Mouse (Mus musculus) CD4-positive, CD25-positive, alpha-beta regulatory T cell, adult 2 months (primary cell): ENCODE results near the gene Gm11042.

Experiments used
- DNase-seq: peaks from one replicate; pipeline ENCODE4 v3.0.0-alpha.2; 2012; ENCODE audit warnings: low read depth, low spot score

Gene Gm11042

DNA sequence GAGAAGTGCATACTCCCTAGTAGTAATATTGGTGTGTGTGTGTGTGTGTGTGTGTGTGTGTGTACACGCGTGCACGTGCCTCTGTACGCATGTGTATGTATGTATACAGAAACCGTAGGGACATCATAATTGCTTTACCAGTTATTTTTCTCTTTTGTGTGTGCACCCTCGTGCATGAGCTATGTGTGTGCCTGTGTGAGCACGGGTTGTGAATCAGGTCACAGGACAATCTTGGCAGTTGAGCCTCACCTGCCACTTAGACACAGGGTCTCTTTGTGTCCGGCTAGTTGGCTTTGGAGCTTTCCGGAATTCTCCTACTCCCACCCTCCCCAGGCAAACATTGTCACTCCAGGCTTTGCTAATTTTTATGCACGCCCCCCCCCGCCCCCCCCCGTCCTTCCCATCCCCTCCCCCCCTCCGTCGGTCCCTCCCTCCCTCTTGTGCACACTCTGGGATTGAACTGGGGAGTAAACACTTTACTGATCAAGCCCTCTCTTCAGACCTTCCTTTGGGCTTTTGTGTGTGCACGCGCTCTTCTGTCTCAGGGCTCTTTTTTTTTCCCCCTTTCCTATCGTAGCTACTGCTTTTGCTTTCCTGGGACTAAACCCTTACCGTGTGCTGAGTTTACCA is at the start of gene Gm11042:
Gm11042 (minus strand) TSS at position 51 of the 630 bp plus-strand sequence.
- no peak for DNase-seq

DNA sequence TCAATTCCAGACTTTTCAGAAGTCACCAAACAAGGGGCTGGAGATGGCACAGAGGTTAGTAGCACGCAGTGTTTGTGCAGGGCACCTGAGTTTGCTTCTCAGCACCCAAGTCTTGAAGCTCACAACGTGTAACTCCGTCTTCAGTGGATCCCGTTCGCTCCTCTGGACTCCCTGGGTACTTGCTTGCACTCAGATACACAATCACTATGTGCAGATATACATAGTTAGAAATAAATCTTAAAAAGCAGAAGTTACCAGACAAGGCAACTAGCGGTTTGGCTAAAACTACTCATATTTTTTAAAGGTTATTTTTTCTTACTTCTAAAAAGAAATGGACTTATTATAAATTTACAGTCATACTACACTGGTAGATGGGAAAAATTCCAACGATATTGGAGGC is 48.3 kb upstream of the Gm11042 start:
- DNase-seq: no peak

DNA sequence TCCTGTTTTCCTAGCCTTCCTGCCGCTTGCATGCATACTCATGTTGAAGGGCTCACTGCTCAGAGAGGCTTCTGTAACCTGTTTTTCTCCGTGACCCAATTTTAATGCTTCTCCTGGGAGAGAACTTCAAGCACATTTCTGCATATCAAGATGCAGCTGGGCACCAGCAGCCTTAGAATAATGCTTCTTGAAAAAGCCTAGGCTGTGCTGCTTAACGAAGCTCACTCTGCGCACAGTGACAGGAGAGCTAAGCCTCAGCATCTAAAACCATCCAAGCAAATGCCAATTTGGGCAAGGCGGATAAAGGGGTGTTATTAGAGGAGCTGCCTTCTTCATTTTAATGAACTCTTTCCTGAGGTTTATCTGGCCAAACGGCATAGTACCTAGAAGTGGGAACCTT is 46.9 kb upstream of the Gm11042 start:
- no peak for DNase-seq

DNA sequence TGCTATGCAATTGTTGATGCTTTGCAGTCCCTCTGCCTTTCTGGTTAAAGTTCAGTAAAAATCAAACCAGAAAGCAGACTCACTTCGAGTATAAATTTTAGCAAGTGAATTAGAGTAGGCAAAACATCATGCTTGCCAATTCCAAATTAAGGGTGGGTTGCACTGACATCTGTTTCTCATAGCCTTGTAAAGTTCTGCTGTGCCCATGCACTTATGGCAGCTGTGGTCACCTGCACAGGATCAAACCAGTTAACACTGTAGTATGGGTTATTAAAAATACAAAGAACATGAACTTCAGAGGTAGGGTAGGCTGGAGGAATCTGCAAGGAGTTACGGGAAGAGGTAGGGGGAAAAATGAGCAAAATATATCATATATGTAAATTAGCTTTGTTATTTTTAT is 46.3 kb upstream of the Gm11042 start:
- no peak for DNase-seq

DNA sequence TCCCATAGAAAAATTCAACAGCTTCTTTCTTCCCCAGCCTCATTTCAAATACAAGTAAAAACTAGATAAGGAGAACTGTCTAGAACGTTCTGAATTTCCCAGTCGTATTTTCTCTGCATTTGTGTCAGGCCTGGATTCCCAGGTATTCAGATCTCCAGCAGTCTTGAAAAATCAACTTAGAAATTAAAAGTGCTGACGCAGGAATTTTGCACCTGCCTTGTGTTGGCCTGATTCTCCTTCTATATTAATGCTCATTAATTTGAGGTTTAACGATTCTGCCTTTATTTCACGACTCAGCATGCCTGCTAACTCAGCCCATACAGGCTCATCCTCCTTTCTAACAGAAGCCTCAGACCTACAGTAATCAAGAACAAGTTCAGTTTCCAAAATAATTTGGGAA is 43.6 kb upstream of the Gm11042 start:
- DNase-seq: no peak

DNA sequence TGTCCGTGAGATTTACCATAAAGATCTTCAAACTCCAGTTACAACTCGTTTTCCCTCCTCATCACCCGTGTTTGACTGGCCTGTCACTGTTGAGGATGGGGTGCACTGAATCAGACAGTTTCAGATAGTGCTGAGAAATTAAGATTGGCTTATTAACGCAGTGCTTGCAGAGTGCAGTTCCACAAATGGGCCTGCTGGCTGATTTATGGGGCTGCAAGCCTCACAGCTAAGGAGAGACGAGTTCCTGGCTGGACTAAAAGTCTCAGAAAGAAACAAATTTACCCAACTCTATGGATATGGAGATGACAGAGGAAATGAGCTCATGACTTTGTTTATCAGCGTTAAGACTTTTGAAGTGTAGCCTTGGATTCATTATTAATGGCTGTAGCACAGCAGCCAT is 41.6 kb upstream of the Gm11042 start:
- no peak for DNase-seq

DNA sequence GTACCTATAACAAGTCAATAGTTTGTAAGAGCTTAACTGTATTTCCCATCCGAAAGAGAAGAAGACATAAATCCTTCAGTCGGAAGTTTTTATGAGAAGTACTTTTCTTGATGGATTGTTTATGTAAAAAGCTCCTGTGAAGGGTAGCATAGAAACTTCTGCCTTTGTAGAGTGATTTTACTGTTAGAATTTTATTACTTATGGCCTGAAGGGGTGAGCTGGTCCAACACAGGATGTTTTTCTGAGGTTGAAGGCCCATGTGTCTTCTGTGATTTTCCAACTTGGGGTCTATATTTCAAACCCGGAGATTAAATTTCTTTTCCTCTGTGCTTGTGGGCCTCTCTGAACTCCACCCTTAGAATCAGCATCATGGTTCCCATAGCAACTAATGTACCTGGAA is 26.5 kb upstream of the Gm11042 start:
- no peak for DNase-seq

DNA sequence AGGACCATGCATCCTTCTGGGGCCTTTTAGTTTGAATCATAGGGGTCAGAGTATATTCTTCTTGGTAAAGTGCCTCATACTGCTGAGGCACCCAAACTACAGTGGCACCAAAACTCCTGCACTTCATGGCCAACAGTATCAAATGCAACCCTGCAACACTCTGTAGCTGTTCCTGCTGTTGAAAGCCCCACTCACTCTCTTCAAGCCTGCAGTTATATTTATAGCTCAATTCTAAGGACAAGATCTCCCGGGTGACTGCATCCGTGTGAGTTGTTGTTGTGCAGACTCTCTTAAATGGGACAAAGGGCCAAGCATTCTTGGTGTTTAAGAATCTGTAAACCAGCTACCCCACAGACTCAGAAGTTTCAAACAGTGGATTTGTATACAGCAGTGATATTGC is 23.9 kb upstream of the Gm11042 start:
- DNase-seq: no peak

DNA sequence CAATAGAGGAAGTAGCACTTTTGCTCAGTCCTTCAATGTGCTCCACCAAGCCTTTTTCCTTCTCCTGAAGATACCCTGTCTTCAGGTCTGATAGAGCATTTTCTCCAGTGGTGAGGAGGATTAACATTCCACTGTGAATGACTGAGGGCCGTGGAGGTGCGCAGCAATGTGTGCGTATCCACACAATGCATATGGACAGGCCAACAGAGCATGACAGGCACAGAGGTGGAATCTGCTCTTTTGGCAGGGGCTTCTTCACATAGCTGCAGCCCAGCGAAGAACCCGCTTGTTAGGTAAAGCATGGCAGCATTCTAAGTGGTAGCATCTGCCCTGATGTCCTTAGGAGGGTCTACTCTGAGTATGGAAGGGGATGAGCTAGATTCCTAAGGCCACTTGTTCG is 17.5 kb upstream of the Gm11042 start:
- DNase-seq: no peak

DNA sequence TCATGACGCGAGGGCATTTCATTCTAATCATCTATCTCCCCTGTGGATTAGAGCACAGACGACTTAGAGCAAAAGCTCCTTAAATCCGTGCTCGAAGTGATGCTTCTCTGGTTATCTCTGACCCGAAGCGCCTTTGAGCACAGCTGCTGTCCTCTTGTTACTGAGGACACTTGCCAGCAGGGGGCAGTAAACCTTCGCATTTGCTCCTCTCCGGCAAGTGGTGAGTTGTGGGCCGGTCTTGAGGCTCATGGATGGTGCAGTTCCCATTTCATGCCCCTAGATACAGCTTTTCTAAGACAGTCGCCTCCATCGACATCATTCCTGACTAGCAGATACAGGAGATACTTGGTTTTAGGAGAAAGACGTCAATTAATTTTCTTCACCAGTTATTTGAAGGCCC is 16.8 kb upstream of the Gm11042 start:
- DNase-seq: peak; percentile 72

DNA sequence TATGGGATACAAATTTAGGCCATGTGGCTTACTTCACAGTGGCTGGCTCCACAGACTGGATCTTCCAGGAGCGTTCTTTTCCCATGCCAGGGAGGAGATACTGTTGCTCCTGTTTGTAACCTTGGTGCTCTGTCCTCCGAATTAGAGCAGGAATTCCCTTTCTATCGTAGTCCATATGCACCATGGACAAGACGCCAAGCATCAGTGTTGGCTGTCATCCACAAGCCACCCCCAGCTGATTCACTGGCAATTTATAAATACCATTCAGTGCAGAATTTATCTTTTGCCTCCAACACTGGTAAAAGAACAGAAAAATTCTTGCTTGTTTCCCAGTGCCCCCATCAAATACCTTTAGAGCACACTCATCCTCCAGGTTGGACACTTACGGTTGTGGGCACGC is 13.6 kb upstream of the Gm11042 start:
- no peak for DNase-seq

DNA sequence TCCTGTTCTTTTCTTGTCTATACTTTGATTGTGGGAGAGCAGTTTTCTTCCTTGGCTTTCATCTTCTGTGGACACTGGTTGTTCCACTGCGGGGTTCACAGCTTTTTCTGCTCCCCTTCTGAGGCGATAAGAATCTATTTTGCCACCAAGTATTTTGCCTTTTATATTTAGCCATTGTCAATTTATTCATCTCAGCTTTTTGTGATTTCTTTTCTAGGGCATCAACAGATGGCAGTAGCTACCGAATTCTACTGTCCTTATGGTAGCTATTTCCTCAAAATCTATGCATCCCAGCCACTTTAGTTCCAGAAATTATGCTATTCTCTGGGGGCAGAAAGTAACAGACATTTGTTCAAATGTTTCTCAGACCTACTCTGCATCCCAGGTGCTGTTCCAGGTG is 10.4 kb upstream of the Gm11042 start:
- no peak for DNase-seq

DNA sequence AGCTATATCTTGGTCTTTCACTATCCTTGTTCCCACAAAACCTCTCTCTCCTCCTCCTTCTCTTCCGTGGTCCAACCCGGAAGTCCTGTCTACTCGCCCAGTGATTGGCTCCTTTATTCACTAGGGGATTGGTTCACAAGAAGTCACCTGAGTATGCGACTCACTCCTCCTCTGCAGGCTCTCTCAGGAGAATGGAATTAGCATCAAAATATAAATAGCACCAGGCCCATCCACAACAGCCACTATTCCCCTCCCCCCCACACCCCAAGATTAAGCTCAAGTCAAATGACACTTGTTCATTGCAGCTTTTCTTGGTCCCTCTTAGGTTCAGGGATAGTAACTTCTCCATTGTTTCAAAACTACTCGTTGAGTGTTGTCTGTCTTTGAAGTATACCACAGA is 5.8 kb upstream of the Gm11042 start:
- no peak for DNase-seq

DNA sequence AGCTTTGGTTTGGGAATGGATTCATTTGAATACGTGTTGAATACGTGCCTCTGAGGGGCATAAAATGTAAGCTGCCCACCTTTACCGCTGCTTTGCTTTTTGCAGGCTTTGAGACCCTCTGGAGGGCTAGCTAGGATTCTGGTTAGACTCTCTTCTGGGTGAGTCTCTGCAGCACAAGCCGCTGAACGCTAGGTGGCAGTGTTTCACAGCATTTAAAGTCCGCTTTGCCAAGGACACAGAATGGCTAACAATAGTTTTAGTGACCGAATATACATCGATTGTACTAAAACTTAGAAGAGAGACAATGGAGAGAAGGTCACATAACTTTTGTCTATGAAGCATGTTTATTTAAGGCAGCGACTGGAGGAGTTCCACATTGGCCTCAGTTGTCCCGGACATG is 4.1 kb upstream of the Gm11042 start:
- peak; percentile 75 for DNase-seq

DNA sequence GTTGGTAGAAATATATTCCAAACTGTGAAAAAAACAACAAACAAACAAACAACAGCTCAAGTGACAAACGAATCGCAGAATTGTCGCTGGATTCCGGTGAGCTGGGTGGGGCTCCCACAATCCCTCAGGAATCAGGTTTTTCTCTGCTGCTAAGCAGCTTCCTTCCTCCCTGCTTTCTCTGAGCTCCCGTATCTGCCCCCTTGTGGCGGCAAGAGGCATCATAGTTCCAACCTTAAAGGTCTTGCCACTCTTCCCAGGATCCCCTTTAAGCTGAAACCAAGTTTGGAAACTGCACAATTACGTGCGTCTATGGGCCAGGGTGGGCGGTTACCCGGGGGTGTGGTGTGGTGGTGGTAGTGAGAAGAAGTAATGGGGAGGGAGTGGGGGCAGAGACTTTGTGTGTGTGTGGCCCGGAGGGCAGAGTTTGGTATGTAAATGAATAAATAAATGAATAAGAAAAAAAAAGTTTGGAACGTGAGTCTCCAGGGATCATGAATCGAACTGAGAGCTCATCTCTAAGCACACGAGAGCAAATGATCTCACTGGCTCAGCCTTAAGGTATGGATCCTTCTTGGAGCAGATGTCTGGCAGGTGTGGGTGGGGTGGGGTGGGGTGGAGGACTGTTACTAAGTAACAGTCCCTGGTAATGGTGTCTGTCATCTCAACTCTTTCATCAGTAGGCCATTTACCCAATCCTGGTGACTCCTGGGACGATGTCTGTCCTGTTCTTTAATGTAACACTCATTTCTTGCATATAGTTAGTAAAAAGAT is 980 bp upstream of the Gm11042 start:
- DNase-seq: peak; percentile 60

DNA sequence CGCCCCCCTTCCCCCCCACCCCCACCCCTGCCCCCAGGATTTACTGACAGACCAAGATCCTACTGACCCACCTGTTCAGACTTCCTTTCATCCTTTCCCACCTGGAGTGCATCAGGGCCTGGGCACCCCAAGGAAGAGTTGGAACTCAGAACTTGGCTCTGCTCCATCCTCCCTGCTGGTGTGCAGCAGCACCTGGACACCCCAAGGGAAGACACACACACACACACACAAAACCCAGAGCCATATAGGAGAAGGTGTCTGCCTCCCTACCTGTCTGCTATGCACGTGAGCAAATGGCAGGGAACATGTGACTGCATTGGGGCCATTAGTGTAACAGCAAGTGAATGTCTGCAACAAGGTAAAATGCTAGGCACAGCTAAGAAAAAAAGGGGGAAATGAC is 973 bp downstream of the Gm11042 start:
- no peak for DNase-seq

DNA sequence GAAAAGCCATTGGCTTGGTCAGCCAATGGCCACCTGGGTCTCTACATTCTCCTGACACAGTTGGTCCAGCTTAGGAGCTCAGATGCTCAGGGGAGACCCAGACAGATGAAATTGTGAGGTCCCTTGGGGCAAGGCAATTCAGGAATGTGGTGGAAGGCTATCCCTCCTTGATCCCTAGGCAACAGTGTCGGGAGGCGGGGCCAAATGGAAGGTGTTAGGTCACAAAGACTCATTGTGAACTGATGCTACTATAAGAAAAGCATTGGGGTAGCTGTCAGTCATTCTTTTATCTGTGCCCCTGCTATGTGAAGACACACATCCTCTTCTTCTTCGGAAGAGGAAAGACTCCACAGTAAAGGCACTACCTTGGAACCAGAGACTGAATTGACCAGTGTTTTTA is 3.6 kb downstream of the Gm11042 start:
- DNase-seq: no peak

DNA sequence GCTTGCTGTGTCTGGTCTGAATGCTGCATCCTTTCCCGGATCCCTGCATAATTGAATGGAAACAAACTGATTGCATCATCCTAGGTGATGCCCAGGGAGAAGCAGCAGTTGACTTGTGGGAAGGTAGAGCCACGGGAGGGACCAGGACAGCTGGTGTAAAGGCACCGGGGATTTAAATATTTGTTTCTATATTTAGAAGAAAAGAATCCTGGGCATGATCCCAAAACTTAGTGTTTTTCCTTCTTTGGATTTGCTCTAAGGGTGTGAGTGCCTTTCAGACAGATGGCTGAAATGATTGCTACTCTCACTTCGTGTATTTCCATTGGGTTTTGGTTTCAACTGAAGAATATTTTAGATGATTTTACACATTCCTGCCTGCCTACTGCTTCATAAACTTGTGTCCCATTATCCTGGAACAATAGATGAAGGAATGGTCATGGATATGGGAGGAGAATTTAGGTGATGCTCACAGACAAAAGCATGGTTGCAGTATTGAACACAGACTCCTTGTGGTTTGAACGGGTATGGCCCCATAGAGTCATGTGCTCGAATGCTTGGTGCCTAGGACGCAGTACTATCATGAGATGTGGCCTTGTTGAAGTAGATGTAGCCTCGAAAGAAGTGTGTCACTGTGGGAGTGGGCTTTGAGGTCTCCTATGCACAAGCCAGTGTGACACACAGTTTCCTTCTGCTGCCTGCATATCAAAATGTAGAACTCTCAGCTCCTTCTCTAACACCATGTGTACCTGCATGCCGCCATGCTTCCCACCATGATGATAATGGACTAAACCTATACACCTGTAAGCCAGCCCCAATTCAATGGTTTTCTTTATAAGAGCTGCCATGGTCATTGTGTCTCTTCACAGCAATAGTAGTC is 12.5 kb downstream of the Gm11042 start:
- no peak for DNase-seq

DNA sequence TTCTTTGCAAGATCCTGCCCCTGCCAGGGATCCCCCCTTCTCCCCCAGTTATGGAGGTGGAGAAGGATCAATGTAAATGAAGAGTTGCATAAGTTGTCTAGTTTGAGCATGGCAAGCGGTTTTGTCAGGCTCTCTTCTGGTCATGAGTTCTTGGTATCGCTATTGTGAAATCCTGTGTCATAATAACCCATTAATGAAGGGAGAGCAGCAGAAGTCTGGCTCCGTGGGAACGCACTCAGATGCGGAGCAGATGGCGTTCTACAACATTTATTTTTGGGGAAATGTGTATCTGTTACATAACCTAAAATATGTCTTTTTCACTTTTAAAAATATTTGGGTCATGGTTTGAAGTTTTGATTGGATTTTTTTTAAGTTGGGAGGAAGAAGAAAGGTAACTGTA is 14.6 kb downstream of the Gm11042 start:
- DNase-seq: no peak

DNA sequence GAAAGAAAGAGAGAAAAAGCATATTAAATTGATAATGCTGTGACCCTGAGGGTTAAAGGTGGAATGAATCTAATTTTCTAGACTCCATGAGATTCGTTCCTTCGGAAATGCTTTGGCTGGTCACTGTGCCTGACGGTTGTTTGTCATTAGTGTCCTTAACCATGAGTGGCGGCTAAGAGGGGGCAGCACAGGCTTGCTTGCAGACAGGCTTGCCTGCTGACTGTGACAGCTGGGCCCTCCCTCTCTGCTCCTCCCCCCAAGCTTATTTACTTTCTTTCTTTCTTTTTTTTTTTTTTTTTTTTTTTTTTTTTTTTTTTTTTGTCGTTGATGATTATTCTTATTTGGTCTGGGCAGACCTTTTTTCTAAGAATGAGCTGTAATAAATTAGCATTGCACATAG is 19.8 kb downstream of the Gm11042 start:
- DNase-seq: no peak

DNA sequence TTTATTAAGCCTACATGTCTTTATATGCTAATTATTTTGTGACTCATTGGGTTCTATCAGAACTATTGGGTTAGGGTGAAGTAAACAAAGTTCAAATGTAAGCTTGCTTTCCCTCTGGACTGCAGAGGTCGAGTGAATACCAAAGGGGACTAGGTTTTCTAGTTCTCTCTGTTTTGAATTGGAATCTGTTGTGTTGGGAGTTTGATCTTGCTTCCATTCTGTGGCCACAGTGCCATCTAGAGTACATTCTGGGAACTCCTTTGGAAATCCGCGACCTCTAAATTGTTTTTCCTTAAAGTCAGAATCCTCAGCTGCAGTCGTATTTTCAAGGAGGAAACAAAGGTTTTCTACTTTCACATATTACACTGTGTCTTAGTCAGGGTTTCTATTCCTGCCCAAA is 22.6 kb downstream of the Gm11042 start:
- DNase-seq: peak; percentile 11

DNA sequence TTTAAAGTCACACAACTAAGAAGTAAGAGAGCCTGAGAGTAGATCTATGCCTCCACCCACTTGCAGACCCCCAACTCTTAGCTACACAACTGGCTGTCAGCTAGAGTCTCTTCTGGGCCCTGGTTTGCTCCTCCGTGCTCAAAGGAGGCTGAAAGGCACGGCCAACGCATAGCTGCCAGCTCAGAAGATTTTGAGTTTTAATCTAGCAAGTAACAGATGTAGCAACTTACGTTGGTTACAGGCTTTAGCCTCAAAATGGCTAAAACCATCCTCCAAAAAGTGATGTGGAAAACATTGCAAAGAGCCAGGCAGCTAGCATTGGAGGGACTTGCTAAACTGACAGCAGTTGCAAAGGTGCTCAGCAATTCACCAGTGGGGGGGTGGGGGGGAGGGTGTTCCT is 25.2 kb downstream of the Gm11042 start:
- no peak for DNase-seq

DNA sequence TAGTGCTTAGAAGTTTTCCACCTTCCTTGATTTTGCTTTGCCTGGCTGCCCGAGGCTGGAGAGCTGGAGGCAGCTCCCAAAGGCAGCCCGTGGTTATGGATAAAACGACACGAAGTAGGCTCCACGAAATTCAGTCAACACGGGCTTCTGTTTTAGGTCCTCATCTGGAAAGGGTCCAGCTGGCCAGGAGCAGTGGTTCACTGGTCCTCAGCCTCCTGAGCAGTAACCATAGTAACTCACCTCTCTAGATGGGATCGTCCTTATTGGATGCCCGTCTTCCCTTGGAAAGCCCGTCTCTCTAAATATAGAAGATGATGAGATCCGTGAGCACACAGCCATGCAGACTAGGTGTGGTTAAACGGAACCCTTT is 31.5 kb downstream of the Gm11042 start:
- DNase-seq: no peak
